In genomic region chr7:45091001-45091990, GRCm38 (mm10) we compare ENCODE assay signal across 8 mouse cellular contexts. TPM values are rescaled to one million over a fixed set of nuclear protein-coding genes. Genes with fewer than 3 reads are reported as not detected.
DNase-seq lines count a peak whose midpoint lies in the region; ATAC-seq lines count a peak whose summit lies in the region.

No protein-coding gene starts in this region.

- H3K27ac ChIP-seq in forebrain, embryonic 10.5 days: peak overlapping the region; percentile 88
- 0 out of 2 replicates have a peak overlapping the region, but pooled peaks have one; percentile 9 for H3K27ac ChIP-seq in hindbrain, embryonic 16.5 days (ENCODE audit: low read depth, low read length)
- peak overlapping the region; percentile 83 for H3K27ac ChIP-seq in midbrain, embryonic 10.5 days (replicated peaks)

- H3K4me1 ChIP-seq in forebrain, embryonic 10.5 days: peaks cover 51% of the 10 kb centered on the region
- H3K4me1 ChIP-seq in hindbrain, embryonic 16.5 days (ENCODE audit: control insufficient read depth, insufficient read depth, low read depth, low read length): peaks cover 5% of the 10 kb centered on the region
- H3K4me1 ChIP-seq in midbrain, embryonic 10.5 days: peaks cover 31% of the 10 kb centered on the region

- H3K27me3 ChIP-seq in forebrain, embryonic 10.5 days (ENCODE audit: poor library complexity, severe bottlenecking): peaks cover 5% of the 10 kb centered on the region; the same call in 1 of the 2 replicates
- no peaks in the 10 kb centered on the region for H3K27me3 ChIP-seq in hindbrain, embryonic 16.5 days (replicated peaks; ENCODE audit: control insufficient read depth, insufficient read depth, low read length)
- H3K27me3 ChIP-seq in midbrain, embryonic 10.5 days (ENCODE audit: low read depth, poor library complexity, severe bottlenecking): 0 out of 2 replicates have a peak, but pooled peaks cover 5% of the 10 kb centered on the region

- H3K4me3 ChIP-seq in forebrain, embryonic 10.5 days: peak overlapping the region; percentile 68
- H3K4me3 ChIP-seq in hindbrain, embryonic 16.5 days (ENCODE audit: low read length): peak overlapping the region; percentile 41
- H3K4me3 ChIP-seq in midbrain, embryonic 10.5 days: peak overlapping the region; percentile 64

- H3K9ac ChIP-seq in hindbrain, embryonic 16.5 days (ENCODE audit: low read depth, low read length): peak overlapping the region; percentile 63

- peak overlapping the region; percentile 73 for H3K4me2 ChIP-seq in hindbrain, embryonic 16.5 days (ENCODE audit: low read length)

- H3K36me3 ChIP-seq in forebrain, embryonic 10.5 days (replicated peaks): peaks cover 33% of the 10 kb centered on the region
- H3K36me3 ChIP-seq in hindbrain, embryonic 16.5 days (ENCODE audit: control insufficient read depth, insufficient read depth, low read length): no peaks in the 10 kb centered on the region
- H3K36me3 ChIP-seq in midbrain, embryonic 10.5 days: peaks cover 25% of the 10 kb centered on the region

- DNase-seq in ovary, postnatal 36 days (ENCODE audit: low spot score): peak; percentile 45
- no peak for DNase-seq in ovary, adult 18-20 months (ENCODE audit: low spot score)
- no peak for DNase-seq in forebrain, embryonic 10.5 days (ENCODE audit: extremely low spot score, low spot score)
- no peak for DNase-seq in midbrain, embryonic 10.5 days (ENCODE audit: low spot score)
- no peak for DNase-seq in thymus, postnatal 10 days (ENCODE audit: low spot score in 2 of 2)
- DNase-seq in spleen, postnatal 14 days (ENCODE audit: low spot score in 2 of 2): no peak
- no peak for DNase-seq in adrenal gland, adult 18-20 months (ENCODE audit: low spot score in 2 of 2)

- 15% methylated on average over 35 of the region's 35 CpGs for WGBS in forebrain, embryonic 10.5 days
- 15% methylated on average over 35 of the region's 35 CpGs for WGBS in hindbrain, embryonic 16.5 days
- 17% methylated on average over 35 of the region's 35 CpGs for WGBS in midbrain, embryonic 10.5 days

- peak; percentile 29; the same call in 1 of the 2 replicates for ATAC-seq in hindbrain, embryonic 16.5 days

- H3K9me3 ChIP-seq in forebrain, embryonic 10.5 days: no peaks in the 10 kb centered on the region
- H3K9me3 ChIP-seq in hindbrain, embryonic 16.5 days (ENCODE audit: control insufficient read depth, low read length): no peaks in the 10 kb centered on the region
- H3K9me3 ChIP-seq in midbrain, embryonic 10.5 days (replicated peaks): no peaks in the 10 kb centered on the region

RNA-seq across cellular contexts. Expression of gene Rcn3, which starts 0.7 kb away (rescaled TPM):
- 101 and 113 TPM in 2 replicates for polyA plus RNA-seq in forebrain, embryonic 10.5 days (2016; fragmentation: Nextera tagmentation; extraction: Ambion mirVana)
- polyA plus RNA-seq in hindbrain, embryonic 16.5 days (2015; fragmentation: Nextera tagmentation; extraction: Ambion mirVana): 63.3 and 77.3 TPM in 2 replicates
- polyA plus RNA-seq in midbrain, embryonic 10.5 days (2016; fragmentation: Nextera tagmentation; extraction: Ambion mirVana): 122 and 128 TPM in 2 replicates
- total RNA-seq in adrenal gland, adult 18-20 months (2021): 10 to 100 TPM; 32.0 to 36.4 TPM

RNA-seq across cellular contexts. Expression of gene Fcgrt, which starts 12.4 kb away (rescaled TPM):
- polyA plus RNA-seq in forebrain, embryonic 10.5 days (2016; fragmentation: Nextera tagmentation; extraction: Ambion mirVana): 5.5 and 5.9 TPM in 2 replicates
- polyA plus RNA-seq in hindbrain, embryonic 16.5 days (2015; fragmentation: Nextera tagmentation; extraction: Ambion mirVana): 34.1 and 40.2 TPM in 2 replicates
- polyA plus RNA-seq in midbrain, embryonic 10.5 days (2016; fragmentation: Nextera tagmentation; extraction: Ambion mirVana): 12.0 and 15.3 TPM in 2 replicates
- total RNA-seq in adrenal gland, adult 18-20 months (2021): 100 to 1,000 TPM; 111 to 137 TPM

RNA-seq across cellular contexts. Expression of gene Prrg2, which starts 28.8 kb away (rescaled TPM):
- 16.5 and 17.7 TPM in 2 replicates for polyA plus RNA-seq in forebrain, embryonic 10.5 days (2016; fragmentation: Nextera tagmentation; extraction: Ambion mirVana)
- 15.7 and 16.7 TPM in 2 replicates for polyA plus RNA-seq in hindbrain, embryonic 16.5 days (2015; fragmentation: Nextera tagmentation; extraction: Ambion mirVana)
- 17.0 and 17.3 TPM in 2 replicates for polyA plus RNA-seq in midbrain, embryonic 10.5 days (2016; fragmentation: Nextera tagmentation; extraction: Ambion mirVana)
- total RNA-seq in adrenal gland, adult 18-20 months (2021): 10 to 100 TPM; 14.9 to 28.3 TPM

RNA-seq across cellular contexts. Expression of gene Nosip, which starts 29.1 kb away (rescaled TPM):
- 61.2 and 67.6 TPM in 2 replicates for polyA plus RNA-seq in forebrain, embryonic 10.5 days (2016; fragmentation: Nextera tagmentation; extraction: Ambion mirVana)
- polyA plus RNA-seq in hindbrain, embryonic 16.5 days (2015; fragmentation: Nextera tagmentation; extraction: Ambion mirVana): 68.8 and 69.0 TPM in 2 replicates
- polyA plus RNA-seq in midbrain, embryonic 10.5 days (2016; fragmentation: Nextera tagmentation; extraction: Ambion mirVana): 63.0 and 66.7 TPM in 2 replicates
- 10 to 100 TPM; 44.3 to 46.8 TPM for total RNA-seq in adrenal gland, adult 18-20 months (2021)

RNA-seq across cellular contexts. Expression of gene Rps11, which starts 32.9 kb away (rescaled TPM):
- 1,843 and 1,853 TPM in 2 replicates for polyA plus RNA-seq in forebrain, embryonic 10.5 days (2016; fragmentation: Nextera tagmentation; extraction: Ambion mirVana)
- polyA plus RNA-seq in hindbrain, embryonic 16.5 days (2015; fragmentation: Nextera tagmentation; extraction: Ambion mirVana): 698 and 709 TPM in 2 replicates
- polyA plus RNA-seq in midbrain, embryonic 10.5 days (2016; fragmentation: Nextera tagmentation; extraction: Ambion mirVana): 1,493 and 1,787 TPM in 2 replicates
- 1,000 to 10,000 TPM; 1,173 to 1,310 TPM for total RNA-seq in adrenal gland, adult 18-20 months (2021)

Comparison
In these comparisons a context has a peak if more than half of its experiments do, and no peak if none do; other contexts are left out.
1. H3K27ac ChIP-seq: peak in every context shown above with its lines; median percentile 88 in forebrain, embryonic 10.5 days; 83 in midbrain, embryonic 10.5 days; 9 in hindbrain, embryonic 16.5 days.